Mouse (Mus musculus) colon, adult 2 months (tissue): Measurements from ENCODE around the gene Ccnj. TPM values are rescaled to one million over a fixed set of nuclear protein-coding genes. Genes with fewer than 3 reads are reported as not detected.

Experiments used
- polyA plus RNA-seq: library from polyadenylated mRNA; depleted of rRNA; stranded (reverse); fragments of >200 nt; gene quantifications from 2 replicates; pipeline ENCODE4 v1.2.3, GENCODE M21; 2012; rRNA removed

Ccnj gene
- polyA plus RNA-seq: 4.4 and 6.0 TPM in 2 replicates

DNA sequence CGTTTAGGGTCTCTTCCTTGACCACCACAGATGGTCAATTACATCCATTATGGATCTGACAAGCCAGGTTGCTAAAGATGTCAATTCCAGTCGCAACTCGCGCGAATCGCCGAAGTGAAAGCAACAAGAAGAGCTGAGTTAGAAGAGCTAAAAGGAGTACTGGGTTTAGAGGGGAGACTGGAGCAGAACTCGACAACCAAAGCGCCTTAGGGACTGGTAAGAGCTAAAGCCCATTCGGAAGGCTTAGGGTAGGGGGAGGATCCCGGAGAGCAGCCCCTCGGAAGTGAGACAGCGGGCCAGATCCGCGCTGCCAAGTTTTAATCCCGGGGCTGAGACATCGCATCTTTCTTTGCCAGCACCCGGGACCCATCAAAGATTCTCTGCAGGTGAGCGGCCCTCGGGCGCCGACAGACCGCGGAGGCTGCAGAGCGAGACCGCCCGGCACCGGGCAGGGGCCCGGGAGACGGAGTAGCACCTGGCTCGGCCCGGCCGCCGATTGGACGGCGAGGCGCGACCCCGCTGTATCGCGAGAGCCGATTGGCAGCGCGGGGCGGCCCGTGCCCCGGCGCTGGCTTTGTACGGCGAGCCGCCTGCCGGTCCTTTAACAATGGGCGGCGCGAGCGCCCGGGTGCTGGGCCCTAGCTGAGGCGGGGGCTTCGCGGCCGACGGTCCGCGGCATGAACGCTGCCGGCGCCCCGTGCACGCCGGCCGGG is at the start of gene Ccnj:
Gene Ccnj, plus strand, starts transcription at position 577 of the 713 bp plus-strand sequence.

DNA sequence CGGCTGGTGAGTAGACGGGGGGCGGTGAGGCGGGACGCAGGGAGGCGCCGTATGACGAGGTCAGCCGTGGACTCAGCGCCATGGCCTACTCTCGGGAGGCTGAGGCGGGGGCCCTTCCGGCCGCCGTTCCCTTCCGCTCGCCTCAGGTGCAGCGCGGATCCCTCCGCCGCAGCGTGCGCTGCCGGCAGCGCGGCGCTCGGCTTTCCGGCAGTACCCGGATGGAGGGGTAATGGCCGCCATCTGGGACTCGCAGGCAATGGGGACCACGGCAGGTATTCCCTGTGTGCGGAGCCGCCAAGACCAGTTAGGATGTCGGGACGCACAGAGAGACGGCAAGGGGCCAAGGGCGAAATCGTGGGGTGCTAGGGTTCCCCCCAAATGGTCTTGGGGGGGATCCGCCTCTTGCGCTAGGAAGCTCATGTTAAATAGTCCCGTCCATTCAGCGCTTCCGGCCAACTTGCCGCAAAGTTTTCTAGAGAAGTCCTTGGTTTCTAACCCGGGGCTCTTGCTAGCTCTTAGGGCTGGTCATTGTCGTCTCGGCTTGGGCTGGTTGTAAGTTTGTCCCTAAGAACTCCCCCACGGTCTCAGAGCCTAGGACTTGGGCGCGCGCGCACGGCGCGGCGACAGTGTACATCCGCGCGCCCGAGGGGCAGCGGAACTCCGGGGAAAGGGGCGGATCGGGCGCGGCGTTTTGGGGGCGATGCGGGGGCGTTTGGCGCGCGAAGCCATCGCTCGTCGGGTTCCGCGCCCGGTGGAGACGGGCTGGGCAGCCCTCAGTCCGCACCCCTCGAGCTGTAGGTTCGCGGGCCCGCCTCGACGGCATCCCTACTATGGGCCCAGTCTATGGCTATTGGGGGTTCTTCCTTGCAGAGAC is 63.7 kb downstream of the Ccnj start, which contains the start of gene Zfp518a:
Gene Zfp518a, plus strand, starts transcription at position 187 of the 874 bp plus-strand sequence.

Other genes starting within 250 kb of the Ccnj start
- 27.8 and 29.5 TPM in 2 replicates for gene Aldh18a1, start 242.8 kb upstream of the Ccnj start, polyA plus RNA-seq
- gene Tctn3, start 219.0 kb upstream of the Ccnj start, polyA plus RNA-seq: 5.6 and 7.9 TPM in 2 replicates
- gene Entpd1, start 218.9 kb upstream of the Ccnj start, polyA plus RNA-seq: 7.2 and 8.5 TPM in 2 replicates
- gene Cc2d2b, start 82.5 kb upstream of the Ccnj start, polyA plus RNA-seq: not detected in 2 replicates
- 0.49 and 0.51 TPM in 2 replicates for gene Zfp518a, start 63.4 kb downstream of the Ccnj start, polyA plus RNA-seq
- gene Blnk, start 163.3 kb downstream of the Ccnj start, polyA plus RNA-seq: 37.3 and 38.2 TPM in 2 replicates
- gene Dntt, start 198.0 kb downstream of the Ccnj start, polyA plus RNA-seq: not detected in 2 replicates
- gene Opalin, start 245.8 kb downstream of the Ccnj start, polyA plus RNA-seq: not detected in 2 replicates